Comparison of ENCODE assay signal across 8 mouse cellular contexts in the genomic region with DNA sequence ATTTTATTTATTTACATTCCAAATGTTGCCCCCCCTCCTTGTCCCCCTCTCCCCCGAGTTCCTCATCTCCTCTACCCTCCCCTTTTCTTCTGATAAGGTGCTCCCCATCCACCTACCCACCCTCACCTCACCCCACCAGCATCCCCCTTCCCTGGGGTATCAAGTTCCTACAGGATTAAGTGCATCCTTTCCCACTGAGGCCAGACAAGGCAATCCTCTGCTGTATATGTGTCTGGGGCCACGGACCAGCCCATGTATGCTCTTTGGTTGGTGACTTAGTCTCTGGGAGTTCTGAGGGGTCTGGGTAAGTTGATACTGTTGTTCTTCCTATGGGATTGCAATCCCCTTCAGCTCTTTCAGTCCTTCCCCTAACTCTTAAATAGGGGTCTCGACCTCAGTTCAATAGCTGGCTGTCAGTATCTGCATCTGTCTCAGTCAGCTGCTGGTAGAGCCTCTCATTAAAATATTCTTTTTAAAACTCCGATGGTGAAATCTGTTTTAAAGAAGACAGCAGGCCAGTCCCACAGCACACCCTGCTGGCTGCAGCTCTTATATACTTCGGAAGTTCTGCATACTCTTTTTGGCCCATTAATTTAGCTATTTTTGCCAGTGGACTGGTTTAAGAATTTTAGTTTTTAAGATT. TPM values are rescaled to one million over a fixed set of nuclear protein-coding genes. Genes with fewer than 3 reads are reported as not detected.
A peak's percentile ranks its signal among the peaks of the same experiment; 100 is the strongest.
DNase-seq lines count a peak whose midpoint lies in the region; ATAC-seq lines count a peak whose summit lies in the region.

No protein-coding gene starts in this region.

- H3K4me1 ChIP-seq in forebrain, embryonic 13.5 days, result peaks cover 14% of the 10 kb centered on the region
- peaks cover 11% of the 10 kb centered on the region; the same call in 1 of the 2 replicates for H3K4me1 ChIP-seq in kidney, embryonic 15.5 days
- peaks cover 19% of the 10 kb centered on the region for H3K4me1 ChIP-seq in midbrain, embryonic 10.5 days

- peak overlapping the region; percentile 53 for H3K4me2 ChIP-seq in forebrain, embryonic 13.5 days
- H3K4me2 ChIP-seq in kidney, embryonic 15.5 days, result 0 out of 2 replicates have a peak overlapping the region, but pooled peaks have one; percentile 53

- WGBS in forebrain, embryonic 13.5 days, result 4% methylated on average over 5 of the region's 5 CpGs
- 8% methylated on average over 5 of the region's 5 CpGs for WGBS in kidney, embryonic 15.5 days
- 6% methylated on average over 5 of the region's 5 CpGs for WGBS in midbrain, embryonic 10.5 days

- ATAC-seq in frontal cortex, adult (ENCODE audit: low TSS enrichment), result peak; percentile 61; the same call in 1 of the 2 replicates
- ATAC-seq in activated CD4-positive, CD25-positive, alpha-beta regulatory T cell, adult 4 months, result peak; percentile 82
- peak; percentile 69 for ATAC-seq in forebrain, embryonic 13.5 days
- ATAC-seq in kidney, embryonic 15.5 days (replicated peaks; ENCODE audit: low FRiP score), result peak; percentile 67; the same call in 1 of the 2 replicates

- no peak for DNase-seq in frontal cortex, postnatal 14 days (ENCODE audit: low spot score in 2 of 2)
- peak; percentile 66 for DNase-seq in 3T3-L1 (ENCODE audit: low read depth, low spot score)
- DNase-seq in midbrain, embryonic 10.5 days (ENCODE audit: low spot score), result peak; percentile 59
- peak; percentile 61 for DNase-seq in thymus, postnatal 0 days (ENCODE audit: low spot score)

- no peaks in the 10 kb centered on the region for H3K36me3 ChIP-seq in forebrain, embryonic 13.5 days (ENCODE audit: poor library complexity, severe bottlenecking)
- no peaks in the 10 kb centered on the region for H3K36me3 ChIP-seq in kidney, embryonic 15.5 days
- no peaks in the 10 kb centered on the region for H3K36me3 ChIP-seq in midbrain, embryonic 10.5 days

- H3K27me3 ChIP-seq in forebrain, embryonic 13.5 days, result peaks cover 5% of the 10 kb centered on the region; the same call in 1 of the 2 replicates
- peaks cover 3% of the 10 kb centered on the region; the same call in 1 of the 2 replicates for H3K27me3 ChIP-seq in kidney, embryonic 15.5 days
- H3K27me3 ChIP-seq in midbrain, embryonic 10.5 days (ENCODE audit: low read depth, poor library complexity, severe bottlenecking), result peaks cover 4% of the 10 kb centered on the region; the same call in 1 of the 2 replicates

- H3K9ac ChIP-seq in forebrain, embryonic 13.5 days, result 0 out of 2 replicates have a peak overlapping the region, but pooled peaks have one; percentile 50
- no peak overlapping the region for H3K9ac ChIP-seq in kidney, embryonic 15.5 days

- no peaks in the 10 kb centered on the region for H3K9me3 ChIP-seq in forebrain, embryonic 13.5 days (replicated peaks)
- H3K9me3 ChIP-seq in kidney, embryonic 15.5 days (replicated peaks), result no peaks in the 10 kb centered on the region
- H3K9me3 ChIP-seq in midbrain, embryonic 10.5 days (replicated peaks), result no peaks in the 10 kb centered on the region

- H3K27ac ChIP-seq in forebrain, embryonic 13.5 days, result no peak overlapping the region
- no peak overlapping the region for H3K27ac ChIP-seq in kidney, embryonic 15.5 days
- H3K27ac ChIP-seq in midbrain, embryonic 10.5 days (replicated peaks), result peak overlapping the region; percentile 80

- no peak overlapping the region for H3K4me3 ChIP-seq in forebrain, embryonic 13.5 days
- no peak overlapping the region for H3K4me3 ChIP-seq in kidney, embryonic 15.5 days (replicated peaks)
- peak overlapping the region; percentile 49 for H3K4me3 ChIP-seq in midbrain, embryonic 10.5 days

RNA-seq across cellular contexts. Expression of gene Rlf, which starts 17.0 kb away (rescaled TPM):
- 10 to 100 TPM; 13.3 to 17.6 TPM for polyA plus RNA-seq in activated CD4-positive, CD25-positive, alpha-beta regulatory T cell, adult 4 months (2017; shearing (Covaris generic))
- polyA plus RNA-seq in forebrain, embryonic 13.5 days (2015; fragmentation: Nextera tagmentation; extraction: Ambion mirVana), result 27.5 and 31.7 TPM in 2 replicates
- 25.7 and 26.3 TPM in 2 replicates for polyA plus RNA-seq in kidney, embryonic 15.5 days (2015; fragmentation: Nextera tagmentation; extraction: Ambion mirVana)
- polyA plus RNA-seq in midbrain, embryonic 10.5 days (2016; fragmentation: Nextera tagmentation; extraction: Ambion mirVana), result 26.8 and 27.8 TPM in 2 replicates
- 14.4 and 17.7 TPM in 2 replicates for polyA plus RNA-seq in thymus, postnatal 0 days (2015; fragmentation: Nextera tagmentation; extraction: Ambion mirVana)

Comparison
In these comparisons a context has a peak if more than half of its experiments do, and no peak if none do; other contexts are left out.
1. DNase-seq: peak in 3T3-L1 (single experiment), midbrain, embryonic 10.5 days (single experiment) and thymus, postnatal 0 days (single experiment); none in frontal cortex, postnatal 14 days (0 of 2).
2. Peak in every context shown above with its lines, with median percentiles within 50 percentile points of each other: ATAC-seq.